Mouse (Mus musculus): ENCODE measurements at regions not wholly inside any gene's neighbourhood (a gene's known extent, or its start where the extent isn't known, plus 50 kb on each side); places are given as distances from the start of the nearest gene placed in this dataset.
"Not testable (repeated sequence)": the region's sequence is repeated elsewhere in the genome, so short reads cannot be mapped to it uniquely, and the experiment has no call there.

DNA sequence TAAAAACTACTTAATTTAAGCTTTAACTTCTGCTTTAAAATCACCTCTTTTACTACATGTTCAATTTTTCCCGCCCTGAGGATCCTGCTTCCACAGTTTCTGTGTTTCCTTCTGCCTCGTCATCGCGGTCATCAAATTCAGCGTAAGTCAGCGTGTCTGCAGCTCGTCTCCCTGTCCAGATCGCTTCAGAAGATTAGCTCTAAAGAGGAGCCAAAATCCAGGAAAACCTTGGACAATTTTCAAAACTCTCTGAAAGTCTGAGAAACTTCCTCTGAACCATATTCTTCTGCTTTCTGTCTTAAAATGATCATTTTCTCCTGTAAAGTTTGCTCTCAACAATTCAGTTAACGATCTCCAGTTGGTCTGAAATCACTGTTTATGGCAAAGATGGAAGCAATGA, 196.2 kb upstream of the Speer4f2 start:
- ATAC-seq (replicated peaks; ENCODE audit: poor library complexity) = no peak

DNA sequence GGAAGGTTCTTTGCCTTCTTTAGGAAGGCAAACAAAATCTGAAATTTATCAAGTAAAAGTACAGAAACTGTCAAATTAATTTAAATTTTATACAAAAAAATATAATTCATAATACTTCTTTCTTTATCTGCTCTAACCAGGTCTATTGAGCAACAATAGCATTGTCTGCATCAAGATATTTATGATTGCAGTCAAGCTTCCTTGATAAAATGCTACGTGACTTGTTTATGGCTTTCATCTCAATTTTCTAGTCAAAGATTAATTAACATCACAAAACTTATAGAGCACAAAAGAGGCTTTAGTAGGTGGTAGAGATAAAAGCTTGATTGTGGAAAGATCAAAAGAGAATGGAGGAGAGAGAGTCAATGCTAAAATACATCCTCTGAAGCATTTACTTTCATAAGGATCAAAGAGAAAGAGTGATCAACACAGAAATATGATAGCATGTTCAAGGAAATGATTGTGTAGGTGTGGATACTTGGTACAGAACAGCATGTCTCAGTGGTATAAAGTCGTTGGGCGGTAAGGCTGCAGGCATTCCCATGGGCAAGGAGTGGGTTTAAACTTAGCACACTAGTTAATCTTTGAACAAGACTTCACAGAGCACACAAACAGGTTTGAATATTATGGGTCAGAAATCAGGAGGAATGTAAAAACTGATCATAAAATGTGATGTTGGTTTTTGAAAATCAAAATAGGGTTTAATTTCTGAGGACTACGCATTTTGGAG, 164.3 kb upstream of the Speer4f2 start:
- no peak for ATAC-seq (replicated peaks; ENCODE audit: poor library complexity)

DNA sequence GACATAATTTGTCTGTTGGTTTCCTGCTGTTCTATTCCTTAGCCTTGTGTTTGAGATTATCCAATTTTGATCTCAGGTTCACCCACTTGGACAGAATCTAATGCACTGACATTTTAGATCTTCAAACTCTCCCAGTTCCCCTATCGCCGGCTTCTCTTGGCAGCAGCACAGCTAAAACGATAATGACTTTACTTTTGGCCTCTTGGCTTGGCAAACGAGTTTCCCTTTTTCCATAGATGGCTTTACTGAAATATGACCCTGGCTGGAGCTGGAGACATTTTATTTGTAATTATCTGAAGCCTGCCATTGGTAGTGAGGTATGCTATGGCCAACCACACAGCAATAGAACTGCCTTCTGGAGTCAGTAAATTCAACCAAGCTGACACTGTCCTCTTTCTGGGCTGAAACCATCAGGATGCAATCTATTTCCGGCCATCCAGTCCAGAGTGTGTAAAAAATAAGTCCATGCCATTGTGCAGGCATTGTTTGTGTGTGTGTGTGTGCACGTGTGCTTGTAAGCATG, 162.2 kb upstream of the Speer4f2 start:
- no peak for ATAC-seq (replicated peaks; ENCODE audit: poor library complexity)

DNA sequence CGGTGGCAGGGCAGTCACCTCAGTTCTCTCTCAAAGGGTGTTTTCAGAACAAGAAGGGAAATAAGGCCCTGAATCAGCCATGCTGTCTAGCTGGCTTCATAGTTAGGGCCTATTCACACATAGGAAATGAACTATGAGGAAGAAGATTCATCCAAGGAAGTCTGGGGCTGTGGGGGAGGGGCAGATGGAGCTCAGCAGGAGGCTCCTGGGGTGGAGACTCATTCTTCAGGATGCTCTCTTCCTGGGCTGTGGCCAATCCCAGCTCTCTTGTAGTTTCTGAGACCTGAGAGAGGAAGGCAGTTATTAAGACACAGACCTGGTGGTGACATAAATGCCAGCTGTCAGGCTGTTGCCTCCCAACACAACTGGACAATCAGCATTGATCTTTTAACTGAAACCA, 149.4 kb upstream of the Speer4f2 start:
- ATAC-seq (replicated peaks; ENCODE audit: poor library complexity) = not testable (repeated sequence)

DNA sequence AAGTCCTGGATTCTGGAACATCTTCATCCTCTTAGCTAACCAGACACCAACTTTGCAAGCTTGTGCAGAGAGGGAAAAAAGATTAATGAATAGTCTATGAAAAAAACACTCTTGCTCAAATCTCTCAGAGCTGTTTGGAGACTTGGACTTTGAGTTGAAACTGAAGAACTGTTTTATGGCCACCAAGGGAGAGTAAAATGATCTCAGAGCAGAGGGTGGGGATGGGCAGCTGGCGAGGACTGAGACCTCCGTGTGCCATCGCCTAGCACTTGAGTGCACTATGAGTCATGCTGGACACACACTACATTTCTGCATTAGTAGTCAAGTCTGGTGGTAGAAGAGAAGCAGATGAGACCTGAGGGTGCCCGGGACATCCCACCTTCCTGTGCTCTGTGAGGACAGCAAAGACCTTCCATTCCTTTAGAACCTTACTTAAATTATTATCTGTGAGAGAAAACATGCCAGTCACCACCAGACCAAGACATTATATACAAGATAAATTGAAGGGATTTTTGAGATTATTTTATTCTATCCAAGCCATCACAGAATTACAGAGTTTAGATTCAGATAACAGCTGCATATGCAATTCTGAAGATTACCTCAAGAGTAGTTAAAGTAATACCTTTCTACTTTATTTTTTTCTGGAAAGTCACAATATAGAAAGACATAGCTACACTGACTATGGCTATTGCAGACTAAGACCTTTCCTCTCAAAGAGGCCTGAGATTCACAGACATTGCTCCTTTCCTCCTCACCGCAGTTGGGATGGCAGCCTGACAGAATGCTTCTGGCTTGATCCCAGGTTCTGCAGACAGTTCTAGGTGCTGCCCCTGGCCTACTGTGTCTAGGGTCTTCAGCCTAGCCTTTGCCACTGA, 125.0 kb upstream of the Speer4f2 start:
- ATAC-seq (replicated peaks; ENCODE audit: poor library complexity) = no peak

DNA sequence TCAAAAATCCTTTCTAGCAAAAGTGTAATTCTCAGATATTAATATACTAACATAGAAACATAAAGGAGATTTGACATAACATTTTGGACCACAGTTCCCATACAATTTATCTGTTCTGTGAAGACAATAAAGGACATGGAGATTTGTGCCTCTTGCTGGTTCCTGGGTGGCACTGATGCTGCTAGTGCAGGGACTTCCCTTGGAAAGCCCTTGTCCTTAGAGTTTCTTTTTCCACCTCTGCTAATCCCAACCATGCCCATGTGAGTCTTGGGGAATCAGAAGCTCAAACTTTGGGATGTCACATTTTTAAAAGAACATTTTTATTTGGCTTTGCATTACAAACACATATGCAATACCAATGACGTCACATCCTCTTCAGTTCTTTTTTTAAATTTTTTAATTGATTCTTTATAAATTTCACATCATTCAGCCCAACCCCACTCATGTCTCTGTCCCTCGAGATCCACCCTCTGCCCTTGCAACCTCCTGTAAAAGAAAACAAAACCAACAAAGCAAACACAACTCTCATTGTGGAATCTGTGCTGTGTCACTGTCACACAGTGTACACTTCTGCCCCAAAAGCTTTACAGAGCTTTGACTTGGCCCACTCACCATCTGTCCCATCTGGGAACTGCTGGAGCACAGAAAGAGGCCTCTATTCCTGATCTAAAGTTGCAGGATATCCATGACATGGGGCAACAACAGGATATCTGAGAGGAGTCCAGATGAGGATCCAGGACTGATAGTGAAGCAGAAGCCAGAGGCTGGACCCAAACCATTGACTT, 112.2 kb upstream of the Speer4f2 start:
- ATAC-seq (replicated peaks; ENCODE audit: poor library complexity) = no peak

DNA sequence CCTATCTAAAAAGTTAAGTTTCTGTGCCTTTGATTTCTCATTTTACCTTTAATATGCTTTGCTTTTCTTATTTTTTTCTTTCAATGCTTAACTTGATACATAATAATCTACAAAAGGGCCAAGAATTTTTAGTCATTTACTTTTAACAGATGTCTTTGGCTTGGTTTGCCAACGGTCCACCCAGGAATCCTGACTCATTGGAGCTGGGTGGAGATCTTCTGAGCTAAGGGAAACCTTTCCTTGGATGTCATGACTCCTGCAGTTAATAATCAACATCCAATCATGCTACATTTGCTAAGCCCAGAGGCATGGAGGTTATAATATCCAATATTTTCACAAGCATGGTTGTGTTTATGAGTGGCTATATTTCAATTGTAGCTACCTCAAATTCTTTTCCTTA, 110.9 kb upstream of the Speer4f2 start:
- no peak for ATAC-seq (replicated peaks; ENCODE audit: poor library complexity)

DNA sequence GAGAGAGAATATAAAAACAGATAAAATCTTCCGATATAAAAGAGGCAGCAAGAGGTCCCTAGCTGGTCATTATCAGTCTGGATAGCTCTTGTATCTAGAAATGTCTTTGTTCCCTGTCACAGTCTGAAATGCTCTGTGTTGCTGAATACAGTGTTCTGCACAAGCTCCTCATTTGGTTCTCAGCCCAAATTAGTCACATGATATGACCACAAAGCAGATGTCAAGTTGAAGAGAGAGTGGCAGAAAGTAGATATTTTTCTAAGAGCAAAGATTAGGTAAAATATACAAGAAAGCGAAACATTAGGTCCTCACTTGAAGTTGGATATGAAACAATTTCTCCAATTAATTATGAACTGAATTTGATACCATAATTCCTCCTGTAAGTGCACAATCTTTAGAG, 101.8 kb upstream of the Speer4f2 start:
- ATAC-seq (replicated peaks; ENCODE audit: poor library complexity) = peak; percentile 54

DNA sequence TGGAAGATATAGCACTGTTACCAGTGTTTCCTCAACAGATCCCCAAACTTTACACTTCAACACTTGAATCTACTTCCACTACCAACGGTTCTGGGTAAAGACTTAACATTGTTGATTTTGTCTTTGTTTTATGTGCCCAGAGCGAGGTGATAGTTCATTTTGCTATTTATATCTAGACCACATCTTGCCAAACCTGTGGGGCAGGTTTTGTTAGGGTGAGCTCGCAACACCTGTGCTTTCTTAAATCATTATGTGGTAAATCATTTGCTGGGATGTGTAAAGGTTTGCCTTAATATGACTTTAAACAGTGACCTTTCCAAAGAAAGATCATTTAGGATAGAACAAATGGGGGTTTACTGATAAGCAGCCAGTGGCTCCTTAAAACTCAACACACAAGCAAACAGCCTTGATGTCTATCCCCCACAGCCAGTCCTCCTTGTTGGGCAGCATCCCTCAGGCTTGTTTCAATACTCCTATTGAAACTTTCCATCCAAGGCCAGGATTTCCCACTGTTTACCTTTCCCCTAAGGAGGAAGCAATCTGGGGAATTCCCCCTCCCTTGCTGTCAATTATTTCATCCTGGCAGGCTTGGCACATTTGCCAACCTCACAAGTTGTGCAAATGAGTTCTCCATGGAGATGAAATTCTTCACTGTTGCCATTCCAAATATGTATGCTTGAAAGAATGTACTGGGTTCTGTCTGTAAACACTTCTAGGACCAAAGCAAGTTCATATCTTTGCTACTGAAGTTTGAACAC, 101.1 kb upstream of the Speer4f2 start:
- ATAC-seq (replicated peaks; ENCODE audit: poor library complexity) = no peak

DNA sequence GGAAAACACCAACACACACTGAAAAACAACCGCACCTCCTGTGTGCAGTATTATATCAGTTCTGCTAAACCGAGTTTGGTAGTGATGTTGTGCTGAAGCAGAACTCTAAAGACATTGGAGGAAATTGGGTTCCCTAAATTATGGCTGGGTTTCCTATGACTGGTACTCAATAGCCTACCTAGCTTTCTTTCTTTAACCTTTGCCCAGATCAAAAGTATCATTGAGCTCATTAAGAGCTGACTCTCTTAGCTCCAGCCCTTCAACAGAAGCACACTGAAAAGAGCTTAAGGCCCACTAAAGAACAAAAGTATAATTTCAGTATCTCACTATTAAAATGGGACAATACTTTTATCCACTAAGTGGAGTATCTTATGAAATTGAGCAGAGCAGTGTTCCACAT, 97.6 kb upstream of the Speer4f2 start:
- ATAC-seq (replicated peaks; ENCODE audit: poor library complexity) = no peak

DNA sequence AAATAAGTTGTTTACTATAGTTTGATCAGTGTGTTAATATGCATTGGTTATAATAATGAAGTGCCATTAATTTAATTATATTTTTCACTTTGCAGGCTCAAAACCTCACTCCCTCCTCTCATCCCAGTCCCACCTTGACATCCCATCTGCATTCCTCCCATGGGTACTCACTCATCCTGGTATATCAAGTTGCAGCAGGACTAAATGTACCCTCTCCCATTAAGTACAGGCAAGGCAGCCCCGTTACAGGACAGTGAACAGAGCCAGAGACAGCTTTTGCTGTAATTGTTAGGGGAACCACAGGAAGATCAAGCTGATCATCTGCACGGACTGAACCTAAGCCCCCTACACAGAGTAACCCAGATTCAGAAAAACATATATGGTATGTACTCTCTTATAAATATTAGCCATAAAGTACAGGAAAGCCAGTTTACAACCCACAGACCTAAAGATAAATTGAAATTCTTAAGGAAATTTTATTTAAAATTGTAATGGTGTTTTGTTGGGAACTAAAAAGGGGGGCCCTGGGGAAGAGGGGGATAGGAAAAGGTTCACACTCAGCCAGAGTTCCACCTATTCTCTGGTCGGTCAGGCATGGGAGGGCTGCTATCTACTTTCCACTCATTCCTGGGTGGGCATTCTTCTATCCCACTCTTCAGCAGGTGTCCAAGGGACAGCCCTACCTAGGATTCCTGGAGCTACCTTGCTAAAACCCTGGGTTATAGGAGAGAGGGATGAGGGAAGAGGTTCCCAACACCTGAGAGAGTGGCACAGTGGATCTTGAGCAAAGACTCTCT, 96.0 kb upstream of the Speer4f2 start:
- no peak for ATAC-seq (replicated peaks; ENCODE audit: poor library complexity)

DNA sequence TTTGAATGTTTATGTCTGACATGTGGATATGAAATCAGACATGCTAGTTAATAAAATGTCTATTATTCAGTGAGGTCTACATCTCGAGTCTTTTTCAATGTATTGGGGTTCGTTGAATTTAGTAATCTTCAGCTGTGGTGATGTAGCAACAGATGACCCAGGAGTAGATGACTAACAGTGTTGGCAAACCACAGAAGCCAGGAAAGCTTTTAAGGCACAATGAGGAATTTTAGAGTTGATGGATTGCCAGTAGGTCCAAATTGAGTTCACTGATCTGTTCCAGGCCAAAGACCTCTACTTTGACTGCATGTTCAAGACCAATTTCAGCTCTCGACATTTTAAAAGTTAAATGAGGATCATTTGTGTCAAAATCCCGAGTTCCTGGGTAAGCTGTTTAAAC, 92.8 kb upstream of the Speer4f2 start:
- no peak for ATAC-seq (replicated peaks; ENCODE audit: poor library complexity)

DNA sequence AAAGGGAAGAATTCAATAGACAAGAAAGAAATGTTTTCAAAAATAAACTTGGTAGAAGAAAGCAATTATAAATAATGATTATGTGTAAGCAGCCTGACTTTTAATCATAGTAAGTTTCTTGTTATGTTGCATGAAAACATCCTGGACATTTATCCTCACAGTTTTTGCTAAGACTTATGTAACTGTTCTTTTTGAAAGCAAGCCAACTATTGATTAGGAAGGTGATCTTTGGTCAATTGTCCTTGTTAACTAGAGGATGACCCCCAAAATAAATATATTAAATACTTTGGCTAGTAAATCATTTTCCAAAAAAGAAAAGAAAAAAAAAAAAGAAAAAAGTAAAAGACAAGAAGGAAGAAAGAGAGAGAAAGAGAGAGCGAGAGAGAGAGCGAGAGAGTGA, 92.0 kb upstream of the Speer4f2 start:
- no peak for ATAC-seq (replicated peaks; ENCODE audit: poor library complexity)

DNA sequence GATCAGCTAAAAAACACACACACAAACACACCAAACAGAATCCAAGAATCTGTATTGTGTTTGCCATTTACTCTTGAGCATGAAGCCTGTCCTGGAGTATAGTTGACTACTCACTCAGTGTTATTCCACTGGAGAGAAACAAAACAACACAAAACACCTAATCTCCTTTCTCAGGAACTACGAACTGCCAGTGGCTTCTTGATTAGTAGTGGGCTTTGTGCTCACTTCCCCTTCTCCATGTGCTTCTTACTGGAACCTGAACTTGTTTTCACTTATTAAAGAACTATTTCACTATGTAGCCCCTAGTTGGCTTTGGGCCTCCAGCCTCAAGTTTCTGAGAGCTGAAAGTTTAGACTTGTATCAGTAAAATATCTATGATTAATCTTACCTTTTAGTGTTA, 84.0 kb upstream of the Speer4f2 start:
- no peak for ATAC-seq (replicated peaks; ENCODE audit: poor library complexity)

DNA sequence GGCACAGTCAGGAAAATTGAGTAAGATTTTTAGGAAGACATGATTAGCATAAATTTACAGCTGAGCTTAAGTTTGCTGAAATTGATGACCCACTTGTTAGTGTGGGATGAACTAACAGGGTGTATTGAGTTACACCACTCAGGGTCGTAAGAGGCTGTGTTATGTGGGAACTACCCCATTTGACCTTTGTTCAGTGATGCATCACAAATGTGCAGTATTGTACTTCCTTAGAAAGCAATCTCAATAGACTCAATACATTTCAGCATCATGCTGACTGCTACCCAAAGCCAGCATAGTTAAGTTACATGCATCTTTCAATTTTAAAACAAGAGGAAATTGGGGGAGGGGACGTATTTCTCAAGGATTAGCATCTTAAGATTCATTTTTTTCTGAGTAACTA, 80.4 kb upstream of the Speer4f2 start:
- no peak for ATAC-seq (replicated peaks; ENCODE audit: poor library complexity)

DNA sequence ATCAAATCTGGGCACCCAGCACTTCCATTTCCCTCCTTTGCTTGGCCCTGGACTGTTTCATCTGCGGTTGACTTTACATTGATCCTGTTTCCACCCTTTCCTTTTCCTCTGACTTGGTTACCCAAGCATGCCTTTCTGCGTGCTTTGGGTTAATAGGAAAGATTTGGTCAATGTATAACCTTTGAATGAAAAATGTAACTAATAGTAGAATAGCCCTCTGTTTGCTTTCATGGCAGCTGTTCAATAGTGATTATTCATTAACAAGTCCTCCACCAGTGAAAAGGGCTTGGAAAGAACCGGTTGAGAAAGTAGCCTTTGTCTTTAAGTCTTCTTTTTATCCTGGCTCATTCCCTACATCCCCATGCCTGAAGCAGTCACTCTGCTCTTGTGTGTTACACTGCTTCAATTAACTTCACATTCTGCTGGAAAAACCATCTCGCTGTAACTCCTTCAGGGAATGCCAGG, 76.4 kb upstream of the Speer4f2 start:
- no peak for ATAC-seq (replicated peaks; ENCODE audit: poor library complexity)

DNA sequence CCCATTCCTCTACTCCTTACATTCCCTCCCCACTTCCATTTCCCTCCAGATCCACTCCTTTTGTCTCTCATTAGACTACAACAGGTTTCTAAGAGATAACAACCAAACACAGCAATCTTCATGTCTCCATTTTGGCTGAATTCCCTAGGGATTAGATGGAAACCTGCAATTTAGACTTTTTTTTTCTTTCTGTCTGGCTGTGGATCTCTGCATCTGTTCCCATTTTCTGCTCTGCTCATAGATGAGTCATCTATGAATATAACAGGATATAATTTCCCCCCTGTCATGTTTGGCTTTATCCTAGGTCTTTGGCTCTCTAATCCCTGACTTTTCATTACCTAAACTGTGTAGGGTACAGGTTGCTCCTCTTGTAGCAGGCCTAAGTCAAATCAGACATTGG, 73.1 kb upstream of the Speer4f2 start:
- no peak for ATAC-seq (replicated peaks; ENCODE audit: poor library complexity)

DNA sequence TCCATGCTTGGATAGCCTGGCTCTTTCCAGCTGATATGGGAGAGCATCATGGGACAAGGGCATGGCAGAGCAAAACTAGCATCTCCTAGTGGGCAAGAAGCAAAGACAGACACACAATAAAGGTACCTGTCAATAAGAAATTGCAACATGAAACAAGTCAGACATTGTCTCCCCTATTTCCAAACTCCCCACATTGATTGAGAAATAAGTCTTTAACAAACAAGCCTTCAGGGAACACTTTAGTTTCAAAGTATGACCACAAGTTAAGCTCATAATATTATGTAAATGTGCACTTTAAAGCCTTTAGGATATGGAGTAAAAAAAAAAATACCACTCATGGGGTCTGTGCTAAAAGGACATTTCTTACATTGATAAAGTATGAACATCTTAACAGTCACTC, 51.5 kb upstream of the Speer4f2 start:
- no peak for ATAC-seq (replicated peaks; ENCODE audit: poor library complexity)
